Mouse (Mus musculus): ENCODE data around the gene Alg9.

- TF ChIP-seq CTCF (IDR thresholded peaks at IDR 0.05; ENCODE audit: borderline replicate concordance, control insufficient read depth, extremely low read depth, insufficient read depth, low read length, poor library complexity) (no peak), POLR2A (IDR thresholded peaks at IDR 0.05; ENCODE audit: control insufficient read depth, extremely low read depth, insufficient read depth, low read length, poor library complexity) (no peak)
These were observed 36.9 kb downstream of the Alg9 start for GRCm38 (mm10) chr9:50811746-50812145.

All from thymus, adult 2 months (tissue).